ENCODE assay signal across 9 mouse cellular contexts in genomic region chr16:34192959-34193842, GRCm38 (mm10).
DNase-seq lines count a peak whose midpoint lies in the region; ATAC-seq and TF ChIP-seq lines count a peak whose summit lies in the region.
"Had no signal": no experiment of that assay in that cellular context is flagged by ENCODE, and none has a peak within 500 bp of the region (broad histone marks: within the 10 kb centered on the region; RNA-seq: fewer than 3 reads in every experiment).

No protein-coding gene starts in this region.

- no peaks in the 10 kb centered on the region for H3K9me3 ChIP-seq in hindbrain, embryonic 11.5 days (ENCODE audit: control insufficient read depth, low read length)
- H3K9me3 ChIP-seq: stomach, embryonic 15.5 days had no signal

- H3K27ac ChIP-seq in cortical plate, adult 2 months (ENCODE audit: insufficient read depth, low read length): no peak overlapping the region
- no peak overlapping the region for H3K27ac ChIP-seq in hindbrain, embryonic 11.5 days (ENCODE audit: low read depth, low read length)
- H3K27ac ChIP-seq: stomach, embryonic 15.5 days had no signal

- H3K36me3 ChIP-seq in hindbrain, embryonic 11.5 days (ENCODE audit: control insufficient read depth, insufficient read depth, low read length): 0 out of 2 replicates have a peak, but pooled peaks cover 3% of the 10 kb centered on the region
- H3K36me3 ChIP-seq: stomach, embryonic 15.5 days had no signal

- 54% methylated on average over 10 of the region's 10 CpGs for WGBS in hindbrain, embryonic 11.5 days

- TF ChIP-seq POLR2A in cortical plate, adult 2 months (IDR thresholded peaks at IDR 0.05; ENCODE audit: extremely low read depth, insufficient read depth, low read length): 0 out of 2 replicates have a peak, but pooled peaks have one; percentile 10

- H3K4me3 ChIP-seq in cortical plate, adult 2 months (ENCODE audit: insufficient read depth, low read length): no peak overlapping the region
- no peak overlapping the region for H3K4me3 ChIP-seq in hindbrain, embryonic 11.5 days (ENCODE audit: low read depth, low read length)
- H3K4me3 ChIP-seq: stomach, embryonic 15.5 days had no signal

- no peak overlapping the region for H3K4me2 ChIP-seq in hindbrain, embryonic 11.5 days (replicated peaks; ENCODE audit: low read depth, low read length)
- H3K4me2 ChIP-seq: stomach, embryonic 15.5 days had no signal

- H3K4me1 ChIP-seq in cortical plate, adult 2 months (ENCODE audit: control insufficient read depth, insufficient read depth, low read length): no peaks in the 10 kb centered on the region
- H3K4me1 ChIP-seq in hindbrain, embryonic 11.5 days (replicated peaks; ENCODE audit: control insufficient read depth, insufficient read depth, low read length): no peaks in the 10 kb centered on the region
- H3K4me1 ChIP-seq: stomach, embryonic 15.5 days had no signal

- DNase-seq in gastrocnemius, postnatal 10 days: peak; percentile 17
- no peak for DNase-seq in gastrocnemius, adult 8-10 months (ENCODE audit: low spot score in 2 of 2)
- DNase-seq in urinary bladder, postnatal 14 days (ENCODE audit: low spot score): peak; percentile 21
- no peak for DNase-seq in urinary bladder, postnatal 4 days (ENCODE audit: low spot score in 2 of 2)
- peak; percentile 63 for DNase-seq in hindbrain, embryonic 11.5 days (ENCODE audit: low spot score)

- no peak for ATAC-seq in hindbrain, embryonic 11.5 days (ENCODE audit: low FRiP score)
- peak; percentile 69 for ATAC-seq in megakaryocyte, adult 5-6 weeks (ENCODE audit: poor library complexity, severe bottlenecking)
- no peak; the same call in 1 of the 2 replicates for ATAC-seq in megakaryocyte-erythroid progenitor cell, adult 5-6 weeks (replicated peaks; ENCODE audit: low FRiP score, low TSS enrichment, poor library complexity, severe bottlenecking)

- H3K27me3 ChIP-seq in hindbrain, embryonic 11.5 days (ENCODE audit: control insufficient read depth, insufficient read depth, low read length): no peaks in the 10 kb centered on the region
- H3K27me3 ChIP-seq: stomach, embryonic 15.5 days had no signal

- TF ChIP-seq CTCF in cortical plate, adult 2 months (IDR thresholded peaks at IDR 0.05; ENCODE audit: extremely low read depth, insufficient read depth, low read length): peak; percentile 89

- H3K9ac ChIP-seq in hindbrain, embryonic 11.5 days (ENCODE audit: low read depth, low read length): no peak overlapping the region
- H3K9ac ChIP-seq: stomach, embryonic 15.5 days had no signal

Comparison
In these comparisons a context has a peak if more than half of its experiments do, and no peak if none do; other contexts are left out.
1. DNase-seq: peak in gastrocnemius, postnatal 10 days (single experiment), urinary bladder, postnatal 14 days (single experiment) and hindbrain, embryonic 11.5 days (single experiment); none in gastrocnemius, adult 8-10 months (0 of 2) and urinary bladder, postnatal 4 days (0 of 2).